Mouse (Mus musculus) thymus, postnatal 36 days (tissue): ENCODE measurements around the gene Cadps.
"Not testable (repeated sequence)": the region's sequence is repeated elsewhere in the genome, so short reads cannot be mapped to it uniquely, and the experiment has no call there.

Experiments used
- DNase-seq, 2 experiments: peaks; one replicate each; pipeline ENCODE4 v3.0.0; 2022; ENCODE audit warnings: mixed read lengths in 2 of 2

Gene Cadps

GRCm38 (mm10) chr14:12581657-12582056 is 241.2 kb downstream of the Cadps start:
- DNase-seq = no peak

- no peak for DNase-seq
These were observed 242.1 kb downstream of the Cadps start for GRCm38 (mm10) chr14:12580786-12581185.

- no peak for DNase-seq
These were observed 244.7 kb downstream of the Cadps start for GRCm38 (mm10) chr14:12578156-12578555.

- no peak for DNase-seq
These were observed 245.3 kb downstream of the Cadps start for GRCm38 (mm10) chr14:12577475-12578140.

GRCm38 (mm10) chr14:12575105-12575504 is 247.8 kb downstream of the Cadps start:
- DNase-seq = no peak

GRCm38 (mm10) chr14:12574336-12574735 is 248.5 kb downstream of the Cadps start:
- DNase-seq = no peak

GRCm38 (mm10) chr14:12561730-12562129 is 261.1 kb downstream of the Cadps start:
- DNase-seq = not testable (repeated sequence)

- no peak for DNase-seq
These were observed 262.7 kb downstream of the Cadps start for GRCm38 (mm10) chr14:12560233-12560577.

- no peak for DNase-seq
These were observed 263.2 kb downstream of the Cadps start for GRCm38 (mm10) chr14:12559574-12560232.

GRCm38 (mm10) chr14:12558920-12559573 is 263.8 kb downstream of the Cadps start:
- DNase-seq = no peak

GRCm38 (mm10) chr14:12554486-12554885 is 268.4 kb downstream of the Cadps start:
- no peak for DNase-seq

- DNase-seq = no peak
These were observed 271.5 kb downstream of the Cadps start for GRCm38 (mm10) chr14:12551353-12551752.

- DNase-seq = no peak
These were observed 271.9 kb downstream of the Cadps start for GRCm38 (mm10) chr14:12550931-12551330.

- DNase-seq = no peak
These were observed 273.6 kb downstream of the Cadps start for GRCm38 (mm10) chr14:12549290-12549689.

- DNase-seq = no peak
These were observed 275.4 kb downstream of the Cadps start for GRCm38 (mm10) chr14:12547496-12547895.

GRCm38 (mm10) chr14:12541733-12542132 is 281.1 kb downstream of the Cadps start:
- DNase-seq = no peak

- DNase-seq = no peak
These were observed 283.8 kb downstream of the Cadps start for GRCm38 (mm10) chr14:12539071-12539470.

- no peak for DNase-seq
These were observed 291.8 kb downstream of the Cadps start for GRCm38 (mm10) chr14:12531101-12531500.

- DNase-seq = no peak
These were observed 292.3 kb downstream of the Cadps start for GRCm38 (mm10) chr14:12530554-12530953.

- DNase-seq = no peak
These were observed 292.8 kb downstream of the Cadps start for GRCm38 (mm10) chr14:12529961-12530542.

- no peak for DNase-seq
These were observed 295.6 kb downstream of the Cadps start for GRCm38 (mm10) chr14:12527296-12527695.

- no peak for DNase-seq
These were observed 315.9 kb downstream of the Cadps start for GRCm38 (mm10) chr14:12507018-12507417.

- DNase-seq = no peak
These were observed 318.5 kb downstream of the Cadps start for GRCm38 (mm10) chr14:12504191-12504947.
